Mouse (Mus musculus) ES-Bruce4 (cell line): ENCODE measurements around the gene Ahdc1. TPM values are rescaled to one million over a fixed set of nuclear protein-coding genes. Genes with fewer than 3 reads are reported as not detected.
A peak's percentile ranks its signal among the peaks of the same experiment; 100 is the strongest.

ENCODE experiments used
- H3K27ac ChIP-seq: 2 replicates; pipeline ENCODE4 v1.5.1; 2012; ENCODE audit warnings: low read length, inconsistent platforms; ENCODE audit not compliant: insufficient read depth
- H3K27me3 ChIP-seq: 2 replicates; pipeline ENCODE4 v1.6.1; 2012; ENCODE audit warnings: mild to moderate bottlenecking, low read length, inconsistent platforms; ENCODE audit not compliant: control insufficient read depth, poor library complexity, insufficient read depth, severe bottlenecking
- H3K36me3 ChIP-seq: 2 replicates; pipeline ENCODE4 v1.6.1; 2012; ENCODE audit warnings: inconsistent platforms, mild to moderate bottlenecking, low read length, moderate library complexity; ENCODE audit not compliant: control insufficient read depth, poor library complexity, insufficient read depth, severe bottlenecking
- H3K4me1 ChIP-seq: one replicate; pipeline ENCODE4 v1.8.1; 2011; ENCODE audit warnings: low read length; ENCODE audit not compliant: control insufficient read depth, insufficient read depth
- H3K4me3 ChIP-seq: 2 replicates; pipeline ENCODE4 v1.5.1; 2011; ENCODE audit warnings: low read depth, mild to moderate bottlenecking, low read length
- H3K9ac ChIP-seq: 2 replicates; pipeline ENCODE4 v1.6.1; 2012; ENCODE audit warnings: low read depth, mild to moderate bottlenecking, inconsistent platforms; ENCODE audit not compliant: poor library complexity, severe bottlenecking
- H3K9me3 ChIP-seq: replicated peaks from 2 replicates; pipeline ENCODE4 v1.6.1; 2012; ENCODE audit warnings: mild to moderate bottlenecking, low read length, inconsistent platforms; ENCODE audit not compliant: control insufficient read depth, poor library complexity, insufficient read depth, severe bottlenecking
- CTCF ChIP-seq: IDR thresholded peaks from one replicate; pipeline ENCODE4 v1.8.1; 2011; ENCODE audit warnings: low read depth, low read length
- EP300 ChIP-seq: IDR thresholded peaks from 2 replicates; pipeline ENCODE4 v1.6.1; 2011; ENCODE audit warnings: low read depth, low read length; ENCODE audit not compliant: insufficient read depth
- POLR2A ChIP-seq: IDR thresholded peaks from one replicate; pipeline ENCODE4 v1.8.1; 2011; ENCODE audit warnings: low read length; ENCODE audit not compliant: insufficient read depth
- polyA plus RNA-seq: library from polyadenylated mRNA; stranded (reverse); fragments of >200 nt; gene quantifications from 2 replicates; pipeline ENCODE4 v1.2.4, GENCODE M21; 2011; ENCODE audit warnings: low read depth; ENCODE audit not compliant: missing spikeins, insufficient read depth, insufficient read length

The Ahdc1 gene
- polyA plus RNA-seq, 1 experiment, result 88.2 TPM

- no peaks in the 10 kb centered on the region for H3K27me3 ChIP-seq
- H3K4me3 ChIP-seq, result peak overlapping the region; percentile 57
- no peak overlapping the region for H3K27ac ChIP-seq
- H3K4me1 ChIP-seq, result peaks cover 26% of the 10 kb centered on the region
- no peaks in the 10 kb centered on the region for H3K36me3 ChIP-seq
- H3K9ac ChIP-seq, result peak overlapping the region; percentile 20
- H3K9me3 ChIP-seq, result no peaks in the 10 kb centered on the region
- TF ChIP-seq EP300 (peak; percentile 59; the same call in 1 of the 2 replicates), CTCF (no peak), POLR2A (no peak)
These were observed 36.2 kb upstream of the Ahdc1 start for GRCm38 (mm10) chr4:132974904-132975303.

GRCm38 (mm10) chr4:132975791-132976190, 35.3 kb upstream of the Ahdc1 start:
- Histone ChIP-seq H3K4me1 (peaks cover 26% of the 10 kb centered on the region), H3K27ac (no peak overlapping the region), H3K4me3 (no peak overlapping the region), H3K36me3 (no peaks in the 10 kb centered on the region), H3K9me3 (no peaks in the 10 kb centered on the region), H3K9ac (no peak overlapping the region), H3K27me3 (no peaks in the 10 kb centered on the region)
- TF ChIP-seq CTCF, result no peak
- no peak for TF ChIP-seq EP300
- no peak for TF ChIP-seq POLR2A

- Histone ChIP-seq H3K4me1 (peaks cover 25% of the 10 kb centered on the region), H3K27ac (no peak overlapping the region), H3K4me3 (no peak overlapping the region), H3K9me3 (no peaks in the 10 kb centered on the region), H3K36me3 (no peaks in the 10 kb centered on the region), H3K9ac (no peak overlapping the region), H3K27me3 (no peaks in the 10 kb centered on the region)
- no peak for TF ChIP-seq POLR2A
- no peak for TF ChIP-seq CTCF
These were observed 34.3 kb upstream of the Ahdc1 start for GRCm38 (mm10) chr4:132976729-132977128.

- no peaks in the 10 kb centered on the region for H3K27me3 ChIP-seq
- TF ChIP-seq POLR2A, result no peak
- TF ChIP-seq CTCF, result no peak
- no peak for TF ChIP-seq EP300
- H3K4me3 ChIP-seq, result no peak overlapping the region
- no peak overlapping the region for H3K9ac ChIP-seq
- no peaks in the 10 kb centered on the region for H3K36me3 ChIP-seq
- peaks cover 21% of the 10 kb centered on the region for H3K4me1 ChIP-seq
- no peaks in the 10 kb centered on the region for H3K9me3 ChIP-seq
- no peak overlapping the region for H3K27ac ChIP-seq
These were observed 33.5 kb upstream of the Ahdc1 start for GRCm38 (mm10) chr4:132977597-132977996.

GRCm38 (mm10) chr4:132979186-132979585, 31.9 kb upstream of the Ahdc1 start:
- Histone ChIP-seq H3K27ac (no peak overlapping the region), H3K27me3 (no peaks in the 10 kb centered on the region), H3K4me3 (no peak overlapping the region), H3K36me3 (no peaks in the 10 kb centered on the region), H3K9ac (no peak overlapping the region), H3K9me3 (no peaks in the 10 kb centered on the region), H3K4me1 (peaks cover 20% of the 10 kb centered on the region)
- TF ChIP-seq POLR2A (no peak), EP300 (no peak), CTCF (no peak)

GRCm38 (mm10) chr4:132981621-132982020, 29.4 kb upstream of the Ahdc1 start:
- no peak overlapping the region for H3K9ac ChIP-seq
- H3K27me3 ChIP-seq, result no peaks in the 10 kb centered on the region
- no peak for TF ChIP-seq CTCF
- no peak for TF ChIP-seq EP300
- no peak for TF ChIP-seq POLR2A
- H3K9me3 ChIP-seq, result no peaks in the 10 kb centered on the region
- H3K4me1 ChIP-seq, result peaks cover 15% of the 10 kb centered on the region
- no peaks in the 10 kb centered on the region for H3K36me3 ChIP-seq
- H3K4me3 ChIP-seq, result no peak overlapping the region
- no peak overlapping the region for H3K27ac ChIP-seq
